Mouse (Mus musculus) thymus, adult 2 months (tissue): ENCODE results near the gene AW549877. TPM values are rescaled to one million over a fixed set of nuclear protein-coding genes. Genes with fewer than 3 reads are reported as not detected.

Experiments
- DNase-seq: peaks from one replicate; pipeline ENCODE4 v3.0.0; 2021
- H3K27ac ChIP-seq: fragments of 200-500 bp; 2 replicates; pipeline ENCODE4 v1.5.1; 2012; ENCODE audit warnings: low read length, control low read depth; ENCODE audit not compliant: control insufficient read depth, insufficient read depth
- H3K27me3 ChIP-seq: fragments of 200-500 bp; 2 replicates; pipeline ENCODE4 v1.6.1; 2012; ENCODE audit warnings: mild to moderate bottlenecking, low read length, moderate library complexity, mixed read lengths; ENCODE audit not compliant: control insufficient read depth, insufficient read depth
- H3K36me3 ChIP-seq: fragments of 200-500 bp; 2 replicates; pipeline ENCODE4 v1.6.1; 2012; ENCODE audit warnings: mild to moderate bottlenecking, low read length, moderate library complexity; ENCODE audit not compliant: control insufficient read depth, insufficient read depth
- H3K4me1 ChIP-seq: fragments of 200-500 bp; replicated peaks from 2 replicates; pipeline ENCODE4 v1.6.1; 2012; ENCODE audit warnings: low read length; ENCODE audit not compliant: control insufficient read depth, insufficient read depth
- H3K4me3 ChIP-seq: fragments of 200-500 bp; 2 replicates; pipeline ENCODE4 v1.5.1; 2012; ENCODE audit warnings: mild to moderate bottlenecking, low read length, control low read depth, moderate library complexity; ENCODE audit not compliant: control insufficient read depth, insufficient read depth
- CTCF ChIP-seq: fragments of 200-500 bp; IDR thresholded peaks from 2 replicates; pipeline ENCODE4 v1.5.1; 2012; ENCODE audit warnings: mild to moderate bottlenecking, control low read depth, low read length, moderate library complexity, borderline replicate concordance; ENCODE audit not compliant: control insufficient read depth, poor library complexity, insufficient read depth; ENCODE audit errors: extremely low read depth
- POLR2A ChIP-seq: fragments of 200-500 bp; IDR thresholded peaks from 2 replicates; pipeline ENCODE4 v1.6.1; 2012; ENCODE audit warnings: mild to moderate bottlenecking, low read length, control low read depth, moderate library complexity; ENCODE audit not compliant: control insufficient read depth, poor library complexity, insufficient read depth; ENCODE audit errors: extremely low read depth
- WGBS: fragments of 180-500 bp; shearing (Covaris S2); methylation state at CpG from one replicate; pipeline ENCODE4 v1.1.7; 2018; 5-methylcytosine and 5-hydroxymethylcytosine counted together
- polyA plus RNA-seq: library from polyadenylated mRNA; depleted of rRNA; stranded (reverse); fragments of >200 nt; gene quantifications from 2 replicates; pipeline ENCODE4 v1.2.3, GENCODE M21; 2012

AW549877 gene
- polyA plus RNA-seq, 1 experiment, result 18.1 TPM

- H3K4me3 ChIP-seq, result no peak overlapping the region
- no peak for TF ChIP-seq POLR2A
- no peak for TF ChIP-seq CTCF
- 80% methylated on average over 2 of the region's 2 CpGs for WGBS
- no peak overlapping the region for H3K27ac ChIP-seq
- peak; percentile 47 for DNase-seq
- H3K36me3 ChIP-seq, result peaks cover 44% of the 10 kb centered on the region
- no peaks in the 10 kb centered on the region for H3K4me1 ChIP-seq
- H3K27me3 ChIP-seq, result no peaks in the 10 kb centered on the region
These were observed 7.6 kb downstream of the AW549877 start for GRCm38 (mm10) chr15:3987981-3988380.

- H3K27me3 ChIP-seq, result no peaks in the 10 kb centered on the region
- H3K27ac ChIP-seq, result no peak overlapping the region
- no peaks in the 10 kb centered on the region for H3K4me1 ChIP-seq
- 94% methylated on average over 2 of the region's 2 CpGs for WGBS
- no peak for DNase-seq
- TF ChIP-seq CTCF (no peak), POLR2A (no peak)
- peaks cover 31% of the 10 kb centered on the region for H3K36me3 ChIP-seq
- H3K4me3 ChIP-seq, result no peak overlapping the region
These were observed 10.7 kb downstream of the AW549877 start for GRCm38 (mm10) chr15:3984876-3985275.

GRCm38 (mm10) chr15:3982732-3983131, 12.8 kb downstream of the AW549877 start:
- Histone ChIP-seq H3K4me3 (no peak overlapping the region), H3K4me1 (no peaks in the 10 kb centered on the region), H3K36me3 (peaks cover 27% of the 10 kb centered on the region), H3K27ac (no peak overlapping the region), H3K27me3 (no peaks in the 10 kb centered on the region)
- WGBS, result 60% methylated on average over 5 of the region's 5 CpGs
- DNase-seq, result no peak
- TF ChIP-seq CTCF, result no peak
- no peak for TF ChIP-seq POLR2A

GRCm38 (mm10) chr15:3979871-3980270, 15.7 kb downstream of the AW549877 start:
- WGBS, result 78% methylated on average over 3 of the region's 3 CpGs
- H3K36me3 ChIP-seq, result peaks cover 13% of the 10 kb centered on the region
- DNase-seq, result no peak
- no peak overlapping the region for H3K4me3 ChIP-seq
- H3K27ac ChIP-seq, result no peak overlapping the region
- TF ChIP-seq CTCF (no peak), POLR2A (no peak)
- H3K27me3 ChIP-seq, result no peaks in the 10 kb centered on the region
- H3K4me1 ChIP-seq, result no peaks in the 10 kb centered on the region

- TF ChIP-seq CTCF (peak; percentile 22; the same call in 1 of the 2 replicates), POLR2A (no peak)
- H3K36me3 ChIP-seq, result peaks cover 8% of the 10 kb centered on the region; the same call in 1 of the 2 replicates
- 1% methylated on average over 61 of the region's 61 CpGs for WGBS
These were observed 16.3 kb downstream of the AW549877 start, which contains the start of gene Fbxo4 for GRCm38 (mm10) chr15:3979061-3979848. Fbxo4 (minus strand) TSS chr15:3979573.

GRCm38 (mm10) chr15:3978279-3978678, 17.3 kb downstream of the AW549877 start:
- no peak for DNase-seq
- H3K27ac ChIP-seq, result no peak overlapping the region
- H3K4me3 ChIP-seq, result no peak overlapping the region
- TF ChIP-seq CTCF (no peak), POLR2A (no peak)
- no peaks in the 10 kb centered on the region for H3K36me3 ChIP-seq
- 98% methylated on average over 2 of the region's 2 CpGs for WGBS
- no peaks in the 10 kb centered on the region for H3K27me3 ChIP-seq
- no peaks in the 10 kb centered on the region for H3K4me1 ChIP-seq

More at GRCm38 (mm10) chr15:3979061-3979848, 16.3 kb downstream of the AW549877 start, which contains the start of gene Fbxo4:
- H3K4me1 ChIP-seq, result no peaks in the 10 kb centered on the region
- no peak within 1 kb of the TSS for H3K27ac ChIP-seq
- peak within 1 kb of the TSS; percentile 63 for H3K4me3 ChIP-seq
- peak; percentile 52 for DNase-seq
- no peaks in the 10 kb centered on the region for H3K27me3 ChIP-seq
